Mouse (Mus musculus): Measurements from ENCODE around the gene St6galnac5. TPM values are rescaled to one million over a fixed set of nuclear protein-coding genes. Genes with fewer than 3 reads are reported as not detected.

The St6galnac5 gene
- total and polyA plus RNA-seq, 2 experiments, result not detected

- Histone ChIP-seq H3K4me3 (ENCODE audit: insufficient read depth, low read depth, low read length) (no peak overlapping the region), H3K27ac (replicated peaks; ENCODE audit: insufficient read depth, low read depth, low read length) (no peak overlapping the region), H3K36me3 (ENCODE audit: control insufficient read depth, insufficient read depth, low read length) (no peaks in the 10 kb centered on the region), H3K27me3 (ENCODE audit: control insufficient read depth, insufficient read depth, low read length) (no peaks in the 10 kb centered on the region), H3K79me2 (ENCODE audit: control insufficient read depth, insufficient read depth, low read length) (no peaks in the 10 kb centered on the region), H3K9ac (ENCODE audit: low read depth, low read length) (no peak overlapping the region), H3K4me1 (ENCODE audit: control insufficient read depth, insufficient read depth, low read length) (no peaks in the 10 kb centered on the region)
- 73% methylated on average over 13 of the region's 13 CpGs for WGBS
- peak; percentile 9 for DNase-seq (ENCODE audit: extremely low read depth, low read depth, low spot score)
- no peak for TF ChIP-seq POLR2A (IDR thresholded peaks at IDR 0.05; ENCODE audit: extremely low read depth, insufficient read depth, low read length)
- no peak for TF ChIP-seq CTCF (IDR thresholded peaks at IDR 0.05; ENCODE audit: low read depth, low read length)
Observed at GRCm38 (mm10) chr3:152928287-152928975, 53.6 kb downstream of the St6galnac5 start.

- Histone ChIP-seq H3K79me2 (ENCODE audit: control insufficient read depth, insufficient read depth, low read length) (no peaks in the 10 kb centered on the region), H3K9ac (ENCODE audit: low read depth, low read length) (no peak overlapping the region), H3K36me3 (ENCODE audit: control insufficient read depth, insufficient read depth, low read length) (no peaks in the 10 kb centered on the region), H3K27ac (replicated peaks; ENCODE audit: insufficient read depth, low read depth, low read length) (no peak overlapping the region), H3K4me3 (ENCODE audit: insufficient read depth, low read depth, low read length) (no peak overlapping the region), H3K27me3 (ENCODE audit: control insufficient read depth, insufficient read depth, low read length) (no peaks in the 10 kb centered on the region; the same call in 1 of the 2 replicates), H3K4me1 (ENCODE audit: control insufficient read depth, insufficient read depth, low read length) (no peaks in the 10 kb centered on the region)
- no peak for DNase-seq (ENCODE audit: extremely low read depth, low read depth, low spot score)
- no peak for TF ChIP-seq CTCF (IDR thresholded peaks at IDR 0.05; ENCODE audit: low read depth, low read length)
- no peak for TF ChIP-seq POLR2A (IDR thresholded peaks at IDR 0.05; ENCODE audit: extremely low read depth, insufficient read depth, low read length)
- 72% methylated on average over 4 of the region's 4 CpGs for WGBS
Observed at GRCm38 (mm10) chr3:152926166-152926565, 55.9 kb downstream of the St6galnac5 start.

- Histone ChIP-seq H3K4me1 (ENCODE audit: control insufficient read depth, insufficient read depth, low read length) (no peaks in the 10 kb centered on the region), H3K27me3 (ENCODE audit: control insufficient read depth, insufficient read depth, low read length) (no peaks in the 10 kb centered on the region; the same call in 1 of the 2 replicates), H3K4me3 (ENCODE audit: insufficient read depth, low read depth, low read length) (no peak overlapping the region), H3K27ac (replicated peaks; ENCODE audit: insufficient read depth, low read depth, low read length) (no peak overlapping the region), H3K79me2 (ENCODE audit: control insufficient read depth, insufficient read depth, low read length) (no peaks in the 10 kb centered on the region), H3K36me3 (ENCODE audit: control insufficient read depth, insufficient read depth, low read length) (no peaks in the 10 kb centered on the region), H3K9ac (ENCODE audit: low read depth, low read length) (no peak overlapping the region)
- 91% methylated on average over 8 of the region's 8 CpGs for WGBS
- TF ChIP-seq POLR2A (IDR thresholded peaks at IDR 0.05; ENCODE audit: extremely low read depth, insufficient read depth, low read length) (no peak), CTCF (IDR thresholded peaks at IDR 0.05; ENCODE audit: low read depth, low read length) (no peak)
- DNase-seq (ENCODE audit: extremely low read depth, low read depth, low spot score), result no peak
Observed at GRCm38 (mm10) chr3:152925364-152925763, 56.7 kb downstream of the St6galnac5 start.

- no peak overlapping the region for H3K4me3 ChIP-seq (ENCODE audit: insufficient read depth, low read depth, low read length)
- no peak for TF ChIP-seq POLR2A (IDR thresholded peaks at IDR 0.05; ENCODE audit: extremely low read depth, insufficient read depth, low read length)
- no peak for TF ChIP-seq CTCF (IDR thresholded peaks at IDR 0.05; ENCODE audit: low read depth, low read length)
- H3K79me2 ChIP-seq (ENCODE audit: control insufficient read depth, insufficient read depth, low read length), result no peaks in the 10 kb centered on the region
- no peak overlapping the region for H3K27ac ChIP-seq (replicated peaks; ENCODE audit: insufficient read depth, low read depth, low read length)
- DNase-seq (ENCODE audit: extremely low read depth, low read depth, low spot score), result no peak
- no peaks in the 10 kb centered on the region; the same call in 1 of the 2 replicates for H3K27me3 ChIP-seq (ENCODE audit: control insufficient read depth, insufficient read depth, low read length)
- WGBS, result 29% methylated on average over 15 of the region's 15 CpGs
- no peaks in the 10 kb centered on the region for H3K4me1 ChIP-seq (ENCODE audit: control insufficient read depth, insufficient read depth, low read length)
- H3K36me3 ChIP-seq (ENCODE audit: control insufficient read depth, insufficient read depth, low read length), result no peaks in the 10 kb centered on the region
- no peak overlapping the region for H3K9ac ChIP-seq (ENCODE audit: low read depth, low read length)
Observed at GRCm38 (mm10) chr3:152923530-152923929, 58.5 kb downstream of the St6galnac5 start.

- no peak for TF ChIP-seq CTCF (IDR thresholded peaks at IDR 0.05; ENCODE audit: low read depth, low read length)
- TF ChIP-seq POLR2A (IDR thresholded peaks at IDR 0.05; ENCODE audit: extremely low read depth, insufficient read depth, low read length), result no peak
- no peak overlapping the region for H3K4me3 ChIP-seq (ENCODE audit: insufficient read depth, low read depth, low read length)
- H3K36me3 ChIP-seq (ENCODE audit: control insufficient read depth, insufficient read depth, low read length), result no peaks in the 10 kb centered on the region
- H3K9ac ChIP-seq (ENCODE audit: low read depth, low read length), result no peak overlapping the region
- H3K27ac ChIP-seq (replicated peaks; ENCODE audit: insufficient read depth, low read depth, low read length), result no peak overlapping the region
- H3K4me1 ChIP-seq (ENCODE audit: control insufficient read depth, insufficient read depth, low read length), result no peaks in the 10 kb centered on the region
- no peaks in the 10 kb centered on the region for H3K79me2 ChIP-seq (ENCODE audit: control insufficient read depth, insufficient read depth, low read length)
- WGBS, result 69% methylated on average over 3 of the region's 3 CpGs
- H3K27me3 ChIP-seq (ENCODE audit: control insufficient read depth, insufficient read depth, low read length), result no peaks in the 10 kb centered on the region; the same call in 1 of the 2 replicates
- DNase-seq (ENCODE audit: extremely low read depth, low read depth, low spot score), result no peak
Observed at GRCm38 (mm10) chr3:152920365-152920764, 61.7 kb downstream of the St6galnac5 start.

- Histone ChIP-seq H3K4me1 (ENCODE audit: control insufficient read depth, insufficient read depth, low read length) (no peaks in the 10 kb centered on the region), H3K27ac (replicated peaks; ENCODE audit: insufficient read depth, low read depth, low read length) (no peak overlapping the region), H3K36me3 (ENCODE audit: control insufficient read depth, insufficient read depth, low read length) (no peaks in the 10 kb centered on the region), H3K27me3 (ENCODE audit: control insufficient read depth, insufficient read depth, low read length) (no peaks in the 10 kb centered on the region; the same call in 1 of the 2 replicates), H3K4me3 (ENCODE audit: insufficient read depth, low read depth, low read length) (no peak overlapping the region), H3K9ac (ENCODE audit: low read depth, low read length) (no peak overlapping the region), H3K79me2 (ENCODE audit: control insufficient read depth, insufficient read depth, low read length) (no peaks in the 10 kb centered on the region)
- 65% methylated on average over 10 of the region's 10 CpGs for WGBS
- no peak for DNase-seq (ENCODE audit: extremely low read depth, low read depth, low spot score)
- TF ChIP-seq CTCF (IDR thresholded peaks at IDR 0.05; ENCODE audit: low read depth, low read length) (no peak), POLR2A (IDR thresholded peaks at IDR 0.05; ENCODE audit: extremely low read depth, insufficient read depth, low read length) (no peak)
Observed at GRCm38 (mm10) chr3:152919101-152919500, 62.9 kb downstream of the St6galnac5 start.

Data from liver, adult 2 months (tissue).